Mouse (Mus musculus): Measurements from ENCODE around the gene Spata48. TPM values are rescaled to one million over a fixed set of nuclear protein-coding genes. Genes with fewer than 3 reads are reported as not detected.

The Spata48 gene
- total and polyA plus RNA-seq, 2 experiments from 2014 or later = 2.5 TPM; not detected in 1

DNA sequence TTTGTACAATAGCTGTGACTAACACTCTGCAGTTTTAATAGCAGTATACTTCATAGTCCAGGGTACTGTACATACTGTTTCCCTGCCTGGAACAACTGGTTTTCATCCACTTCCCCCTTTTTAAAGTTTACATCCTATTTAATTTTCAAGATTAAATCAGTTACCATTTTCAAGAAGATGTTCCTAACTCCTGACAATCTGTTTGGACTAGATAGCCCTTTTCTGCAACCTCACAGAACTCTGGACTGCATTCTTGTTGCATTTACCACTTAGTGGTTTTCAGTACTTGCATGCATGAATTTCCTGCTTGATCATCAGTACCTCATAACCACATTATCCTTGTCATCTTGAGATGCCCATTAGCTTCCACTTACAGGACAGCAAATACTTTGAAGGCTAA, 7.0 kb downstream of the Spata48 start:
- no peak for DNase-seq (ENCODE audit: low spot score)
- H3K4me2 ChIP-seq (ENCODE audit: low read depth, low read length) = no peak overlapping the region
- no peaks in the 10 kb centered on the region for H3K36me3 ChIP-seq (replicated peaks; ENCODE audit: control insufficient read depth, insufficient read depth, low read length)
- H3K27ac ChIP-seq (ENCODE audit: low read depth) = no peak overlapping the region
- H3K4me3 ChIP-seq (ENCODE audit: low read depth, low read length) = no peak overlapping the region
- no peaks in the 10 kb centered on the region for H3K9me3 ChIP-seq (replicated peaks; ENCODE audit: control insufficient read depth, low read length)
- no peak overlapping the region for H3K9ac ChIP-seq (replicated peaks; ENCODE audit: low read depth, low read length)
- no peak for ATAC-seq (ENCODE audit: insufficient read depth, low read depth)
- TF ChIP-seq CTCF (IDR thresholded peaks at IDR 0.05; ENCODE audit: low read depth) = no peak
- no peak for TF ChIP-seq EP300 (IDR thresholded peaks at IDR 0.05; ENCODE audit: low read depth)
- H3K27me3 ChIP-seq (ENCODE audit: control insufficient read depth, insufficient read depth, low read length) = no peaks in the 10 kb centered on the region
- H3K4me1 ChIP-seq (ENCODE audit: control insufficient read depth, insufficient read depth) = no peaks in the 10 kb centered on the region

DNA sequence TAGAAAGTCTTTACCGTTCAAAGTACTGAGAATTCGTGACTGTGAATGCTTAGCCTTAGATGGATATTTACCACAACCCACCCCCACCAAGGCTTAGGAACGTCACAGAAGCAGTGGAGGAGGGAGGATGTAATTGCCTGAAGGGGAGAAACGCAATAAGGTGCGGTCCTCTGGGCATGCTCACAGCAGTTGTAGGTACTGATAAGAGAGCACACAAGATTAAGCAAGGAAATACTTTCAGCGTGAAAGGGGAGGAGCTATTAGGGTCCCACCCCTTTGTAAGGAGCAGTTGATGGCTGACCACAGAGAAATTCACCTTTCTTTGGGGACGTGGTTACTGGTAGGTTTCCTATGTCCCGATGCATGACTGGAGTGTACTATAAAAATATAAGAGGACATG, 22.5 kb downstream of the Spata48 start:
- Histone ChIP-seq H3K36me3 (replicated peaks; ENCODE audit: control insufficient read depth, insufficient read depth, low read length) (no peaks in the 10 kb centered on the region), H3K9ac (replicated peaks; ENCODE audit: low read depth, low read length) (no peak overlapping the region), H3K27ac (ENCODE audit: low read depth) (no peak overlapping the region), H3K27me3 (ENCODE audit: control insufficient read depth, insufficient read depth, low read length) (no peaks in the 10 kb centered on the region), H3K9me3 (replicated peaks; ENCODE audit: control insufficient read depth, low read length) (no peaks in the 10 kb centered on the region), H3K4me2 (ENCODE audit: low read depth, low read length) (no peak overlapping the region), H3K4me3 (ENCODE audit: low read depth, low read length) (no peak overlapping the region), H3K4me1 (ENCODE audit: control insufficient read depth, insufficient read depth) (no peaks in the 10 kb centered on the region)
- WGBS = 37% methylated on average over 8 of the region's 8 CpGs
- DNase-seq (ENCODE audit: low spot score) (no peak), ATAC-seq (ENCODE audit: insufficient read depth, low read depth) (no peak)
- no peak for TF ChIP-seq EP300 (IDR thresholded peaks at IDR 0.05; ENCODE audit: low read depth)
- TF ChIP-seq CTCF (IDR thresholded peaks at IDR 0.05; ENCODE audit: low read depth) = no peak

DNA sequence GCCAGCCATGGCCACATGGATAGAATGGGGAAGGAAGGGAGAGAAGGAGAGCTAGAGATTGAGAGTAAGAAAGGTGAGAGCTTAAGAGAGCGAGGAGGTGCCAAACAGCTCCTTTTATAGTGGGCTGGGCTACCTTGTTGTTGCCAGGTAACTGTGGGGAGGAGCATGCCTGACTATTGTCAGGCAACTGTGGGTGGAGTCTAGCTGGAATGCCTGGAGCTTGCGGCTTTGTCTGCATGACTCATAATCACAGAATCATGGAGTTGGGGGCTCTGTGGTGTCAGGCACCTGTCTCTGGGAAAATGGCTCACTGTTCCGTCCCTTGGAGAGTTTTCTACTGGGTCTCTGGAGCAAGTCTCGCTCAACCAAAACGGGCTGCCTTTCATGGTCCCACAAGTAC, 30.1 kb downstream of the Spata48 start:
- Histone ChIP-seq H3K27me3 (ENCODE audit: control insufficient read depth, insufficient read depth, low read length) (no peaks in the 10 kb centered on the region), H3K4me3 (ENCODE audit: low read depth, low read length) (no peak overlapping the region), H3K36me3 (replicated peaks; ENCODE audit: control insufficient read depth, insufficient read depth, low read length) (no peaks in the 10 kb centered on the region), H3K4me2 (ENCODE audit: low read depth, low read length) (no peak overlapping the region), H3K9ac (replicated peaks; ENCODE audit: low read depth, low read length) (no peak overlapping the region), H3K9me3 (replicated peaks; ENCODE audit: control insufficient read depth, low read length) (no peaks in the 10 kb centered on the region), H3K4me1 (ENCODE audit: control insufficient read depth, insufficient read depth) (no peaks in the 10 kb centered on the region), H3K27ac (ENCODE audit: low read depth) (no peak overlapping the region)
- 66% methylated on average over 5 of the region's 5 CpGs for WGBS
- no peak for ATAC-seq (ENCODE audit: insufficient read depth, low read depth)
- DNase-seq (ENCODE audit: low spot score) = no peak
- TF ChIP-seq CTCF (IDR thresholded peaks at IDR 0.05; ENCODE audit: low read depth) (no peak), EP300 (IDR thresholded peaks at IDR 0.05; ENCODE audit: low read depth) (no peak)

DNA sequence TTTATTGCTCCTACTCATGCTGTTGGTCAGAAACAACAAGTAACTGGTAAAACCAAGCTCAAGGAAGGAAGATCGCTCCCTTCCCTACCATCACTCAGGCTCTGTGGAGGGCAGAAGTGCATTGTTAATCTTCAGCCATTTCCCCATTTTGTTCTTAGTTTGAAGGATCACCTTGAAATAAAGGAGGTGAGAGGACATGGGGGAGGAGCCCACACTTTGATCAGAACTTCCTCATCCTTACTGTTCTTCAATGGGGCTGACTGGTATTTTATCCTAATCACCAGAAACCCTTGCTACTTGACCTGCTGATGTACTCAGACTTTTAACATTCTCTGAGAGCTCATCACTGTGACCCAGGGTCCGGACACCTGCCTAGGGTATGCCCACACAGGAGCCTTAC, 33.8 kb downstream of the Spata48 start:
- Histone ChIP-seq H3K36me3 (replicated peaks; ENCODE audit: control insufficient read depth, insufficient read depth, low read length) (no peaks in the 10 kb centered on the region), H3K27ac (ENCODE audit: low read depth) (no peak overlapping the region), H3K9ac (replicated peaks; ENCODE audit: low read depth, low read length) (no peak overlapping the region), H3K4me3 (ENCODE audit: low read depth, low read length) (no peak overlapping the region), H3K9me3 (replicated peaks; ENCODE audit: control insufficient read depth, low read length) (no peaks in the 10 kb centered on the region), H3K27me3 (ENCODE audit: control insufficient read depth, insufficient read depth, low read length) (no peaks in the 10 kb centered on the region), H3K4me1 (ENCODE audit: control insufficient read depth, insufficient read depth) (no peaks in the 10 kb centered on the region), H3K4me2 (ENCODE audit: low read depth, low read length) (no peak overlapping the region)
- no peak for ATAC-seq (ENCODE audit: insufficient read depth, low read depth)
- 80% methylated on average over 2 of the region's 2 CpGs for WGBS
- DNase-seq (ENCODE audit: low spot score) = no peak
- TF ChIP-seq EP300 (IDR thresholded peaks at IDR 0.05; ENCODE audit: low read depth) (no peak), CTCF (IDR thresholded peaks at IDR 0.05; ENCODE audit: low read depth) (no peak)

DNA sequence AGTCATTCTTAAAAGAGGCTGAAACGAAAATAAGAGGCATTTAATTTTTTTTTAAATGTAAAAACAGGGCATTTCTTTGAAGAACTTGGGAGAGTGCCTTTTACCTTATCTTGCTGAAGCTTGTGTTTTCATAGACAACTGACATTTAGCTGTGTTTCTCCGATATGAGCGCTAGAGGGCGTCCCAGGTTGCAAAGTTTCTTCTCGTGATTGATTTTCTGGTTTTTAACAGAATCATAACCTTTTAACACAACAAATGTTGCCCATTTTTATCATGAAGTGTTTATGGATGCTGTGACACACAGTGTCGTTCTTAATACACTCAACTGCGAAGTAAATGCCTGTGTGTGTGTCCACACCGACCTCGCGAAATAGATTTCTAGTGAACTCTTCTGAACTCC, 38.0 kb downstream of the Spata48 start:
- Histone ChIP-seq H3K9me3 (replicated peaks; ENCODE audit: control insufficient read depth, low read length) (no peaks in the 10 kb centered on the region), H3K27ac (ENCODE audit: low read depth) (no peak overlapping the region), H3K36me3 (replicated peaks; ENCODE audit: control insufficient read depth, insufficient read depth, low read length) (no peaks in the 10 kb centered on the region), H3K4me3 (ENCODE audit: low read depth, low read length) (no peak overlapping the region), H3K4me1 (ENCODE audit: control insufficient read depth, insufficient read depth) (no peaks in the 10 kb centered on the region), H3K27me3 (ENCODE audit: control insufficient read depth, insufficient read depth, low read length) (no peaks in the 10 kb centered on the region), H3K9ac (replicated peaks; ENCODE audit: low read depth, low read length) (no peak overlapping the region), H3K4me2 (ENCODE audit: low read depth, low read length) (no peak overlapping the region)
- 21% methylated on average over 10 of the region's 10 CpGs for WGBS
- TF ChIP-seq EP300 (IDR thresholded peaks at IDR 0.05; ENCODE audit: low read depth) = no peak
- peak; percentile 49 for TF ChIP-seq CTCF (IDR thresholded peaks at IDR 0.05; ENCODE audit: low read depth)
- DNase-seq (ENCODE audit: low spot score) (no peak), ATAC-seq (ENCODE audit: insufficient read depth, low read depth) (no peak)

DNA sequence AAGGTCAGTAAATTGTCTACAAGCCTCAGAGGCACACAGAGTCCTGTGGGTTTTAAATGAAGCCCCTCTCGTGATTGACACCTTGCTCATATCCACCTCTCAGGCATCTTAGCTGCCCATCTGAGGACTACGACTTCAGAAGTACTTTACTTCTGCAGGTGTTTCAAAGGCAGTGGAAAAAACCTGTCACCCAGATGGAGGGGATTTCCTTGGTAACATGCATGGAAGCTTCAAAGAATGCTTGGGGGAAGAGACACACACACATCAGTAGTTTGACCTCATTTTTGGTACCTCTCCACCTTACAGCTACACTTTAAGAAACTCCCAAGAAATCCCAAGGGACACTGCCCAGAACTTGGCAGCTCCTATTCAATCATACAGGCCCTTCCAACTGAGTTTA, 44.3 kb downstream of the Spata48 start:
- 58% methylated on average over 2 of the region's 2 CpGs for WGBS
- Histone ChIP-seq H3K27ac (ENCODE audit: low read depth) (no peak overlapping the region), H3K36me3 (replicated peaks; ENCODE audit: control insufficient read depth, insufficient read depth, low read length) (no peaks in the 10 kb centered on the region), H3K9ac (replicated peaks; ENCODE audit: low read depth, low read length) (no peak overlapping the region), H3K4me2 (ENCODE audit: low read depth, low read length) (no peak overlapping the region), H3K4me3 (ENCODE audit: low read depth, low read length) (no peak overlapping the region), H3K27me3 (ENCODE audit: control insufficient read depth, insufficient read depth, low read length) (no peaks in the 10 kb centered on the region), H3K9me3 (replicated peaks; ENCODE audit: control insufficient read depth, low read length) (no peaks in the 10 kb centered on the region), H3K4me1 (ENCODE audit: control insufficient read depth, insufficient read depth) (no peaks in the 10 kb centered on the region)
- DNase-seq (ENCODE audit: low spot score) (no peak), ATAC-seq (ENCODE audit: insufficient read depth, low read depth) (no peak)
- TF ChIP-seq CTCF (IDR thresholded peaks at IDR 0.05; ENCODE audit: low read depth) (no peak), EP300 (IDR thresholded peaks at IDR 0.05; ENCODE audit: low read depth) (no peak)

Data from heart, postnatal 0 days (tissue).